Mouse (Mus musculus) adrenal gland, postnatal 10 days (tissue): ENCODE results near the gene Palm3. TPM values are rescaled to one million over a fixed set of nuclear protein-coding genes. Genes with fewer than 3 reads are reported as not detected.
"Not testable (repeated sequence)": the region's sequence is repeated elsewhere in the genome, so short reads cannot be mapped to it uniquely, and the experiment has no call there.

Source experiments
- DNase-seq: peaks from one replicate; pipeline ENCODE4 v3.0.0; 2021; ENCODE audit warnings: mixed read lengths
- total RNA-seq, 2 experiments: library from RNA; stranded (reverse); gene quantifications; 2 replicates each; pipeline ENCODE4 v1.2.3; 2021

The Palm3 gene
- total RNA-seq, 2 experiments from 2014 or later = 0.57 to 0.70 TPM

- DNase-seq = peak; percentile 68
Measured at GRCm38 (mm10) chr8:83997511-83998141, 23.6 kb upstream of the Palm3 start, which contains the start of gene Samd1. Samd1 (plus strand) TSS chr8:83997672.

- DNase-seq = peak; percentile 68
Measured at GRCm38 (mm10) chr8:83998231-83999056, 22.8 kb upstream of the Palm3 start.

- DNase-seq = peak; percentile 27
Measured at GRCm38 (mm10) chr8:83999057-83999705, 22.1 kb upstream of the Palm3 start.

GRCm38 (mm10) chr8:83999825-84000224 lies 21.4 kb upstream of the Palm3 start:
- DNase-seq = no peak

- no peak for DNase-seq
Measured at GRCm38 (mm10) chr8:84001281-84002000, 19.8 kb upstream of the Palm3 start, which contains the start of gene 1700067K01Rik. 1700067K01Rik (plus strand) TSS chr8:84001502.

GRCm38 (mm10) chr8:84002957-84003611 lies 18.2 kb upstream of the Palm3 start:
- DNase-seq = no peak

- no peak for DNase-seq
Measured at GRCm38 (mm10) chr8:84003612-84004246, 17.5 kb upstream of the Palm3 start.

GRCm38 (mm10) chr8:84004533-84005201 lies 16.6 kb upstream of the Palm3 start:
- DNase-seq = peak; percentile 96

GRCm38 (mm10) chr8:84005502-84005901 lies 15.8 kb upstream of the Palm3 start:
- not testable (repeated sequence) for DNase-seq

GRCm38 (mm10) chr8:84008362-84008761 lies 12.9 kb upstream of the Palm3 start:
- DNase-seq = peak; percentile 28

- DNase-seq = peak; percentile 94
Measured at GRCm38 (mm10) chr8:84009876-84010275, 11.4 kb upstream of the Palm3 start.

GRCm38 (mm10) chr8:84010625-84011611 lies 10.4 kb upstream of the Palm3 start:
- DNase-seq = peak; percentile 90

GRCm38 (mm10) chr8:84011705-84012498 lies 9.4 kb upstream of the Palm3 start, which contains the start of gene 2210011C24Rik:
2210011C24Rik (minus strand) TSS chr8:84012171.
- DNase-seq = peak; percentile 38

- DNase-seq = peak; percentile 26
Measured at GRCm38 (mm10) chr8:84012499-84013165, 8.6 kb upstream of the Palm3 start.

- DNase-seq = no peak
Measured at GRCm38 (mm10) chr8:84015833-84016232, 5.4 kb upstream of the Palm3 start.

GRCm38 (mm10) chr8:84019738-84020137 lies 1.5 kb upstream of the Palm3 start:
- no peak for DNase-seq

GRCm38 (mm10) chr8:84021569-84021968 lies 298 bp downstream of the Palm3 start:
- DNase-seq = no peak

GRCm38 (mm10) chr8:84023085-84023484 lies 1.8 kb downstream of the Palm3 start:
- peak; percentile 55 for DNase-seq
